Mouse (Mus musculus) T-cell, adult 2 months (primary cell): ENCODE data around the gene Cftr.

Experiments
- DNase-seq: peaks from one replicate; pipeline ENCODE4 v3.0.0; 2022; ENCODE audit warnings: low spot score

The Cftr gene

DNA sequence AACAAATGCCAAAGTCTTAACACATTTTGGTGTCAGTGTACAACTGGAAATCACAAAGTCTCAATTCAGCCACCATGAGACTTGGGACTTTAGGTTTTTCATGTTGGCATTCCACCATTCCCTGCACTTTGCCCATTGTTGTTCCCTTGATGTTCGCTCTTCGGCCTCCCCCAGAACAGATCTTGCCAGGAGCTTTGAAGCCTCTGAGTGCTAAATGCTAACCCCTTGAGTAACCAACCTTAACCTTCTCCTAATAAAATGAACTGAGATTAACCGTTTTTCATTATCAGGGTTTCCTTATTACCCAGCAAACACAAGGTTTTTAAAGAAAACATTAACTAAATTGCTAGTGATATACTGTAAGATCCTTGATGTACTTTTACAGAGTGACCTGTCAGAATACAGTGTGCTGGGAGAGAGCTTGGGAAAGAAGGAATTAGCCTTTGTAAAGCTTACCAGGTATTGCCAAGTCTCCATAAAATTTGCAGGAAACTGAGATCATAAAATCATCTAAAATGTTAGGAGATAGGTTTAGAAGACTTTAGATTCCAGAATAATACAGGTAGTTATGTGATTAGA is 144.0 kb downstream of the Cftr start:
- no peak for DNase-seq

DNA sequence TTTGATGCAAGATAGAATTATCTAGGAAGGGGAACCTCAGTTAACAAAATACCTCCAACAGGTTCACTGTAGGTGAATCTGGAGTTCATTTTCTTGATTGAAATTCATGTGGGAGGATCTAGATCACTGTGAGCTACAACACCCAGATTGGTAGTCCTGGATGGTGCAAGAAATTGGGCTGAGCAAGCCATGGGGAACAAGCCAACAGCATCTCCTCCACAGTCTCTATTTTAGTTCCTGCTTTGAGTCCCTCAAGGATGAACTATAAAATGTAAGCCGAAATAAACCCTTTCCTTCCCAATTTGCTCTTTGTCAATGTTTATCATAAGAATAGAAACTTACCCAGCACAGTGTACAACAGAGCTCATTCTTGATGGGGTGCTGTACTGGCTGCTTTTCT is 152.5 kb downstream of the Cftr start:
- DNase-seq = no peak

DNA sequence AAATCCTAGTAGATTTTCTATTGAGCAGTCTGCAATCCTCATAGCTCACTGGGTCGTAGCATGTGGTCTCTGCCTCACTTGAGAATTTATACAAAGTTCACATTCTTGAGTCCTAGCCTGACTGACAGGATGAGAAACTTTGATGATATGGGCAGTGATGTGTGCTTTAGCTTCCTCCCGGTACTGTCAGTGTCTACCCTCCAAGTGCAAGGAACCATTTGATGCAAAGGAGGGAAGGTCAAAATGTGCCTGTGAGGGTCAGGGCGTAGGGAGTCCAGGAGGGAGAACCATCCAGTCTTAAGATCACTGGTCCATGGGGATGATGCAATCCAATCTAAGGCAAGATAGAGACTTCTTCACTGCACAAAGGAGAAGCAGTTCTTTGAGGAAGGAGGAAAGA is 164.9 kb downstream of the Cftr start:
- no peak for DNase-seq

- no peak for DNase-seq
These were observed 167.8 kb downstream of the Cftr start for GRCm38 (mm10) chr6:18338307-18338706.

- no peak for DNase-seq
These were observed 173.8 kb downstream of the Cftr start for GRCm38 (mm10) chr6:18344272-18344671.

DNA sequence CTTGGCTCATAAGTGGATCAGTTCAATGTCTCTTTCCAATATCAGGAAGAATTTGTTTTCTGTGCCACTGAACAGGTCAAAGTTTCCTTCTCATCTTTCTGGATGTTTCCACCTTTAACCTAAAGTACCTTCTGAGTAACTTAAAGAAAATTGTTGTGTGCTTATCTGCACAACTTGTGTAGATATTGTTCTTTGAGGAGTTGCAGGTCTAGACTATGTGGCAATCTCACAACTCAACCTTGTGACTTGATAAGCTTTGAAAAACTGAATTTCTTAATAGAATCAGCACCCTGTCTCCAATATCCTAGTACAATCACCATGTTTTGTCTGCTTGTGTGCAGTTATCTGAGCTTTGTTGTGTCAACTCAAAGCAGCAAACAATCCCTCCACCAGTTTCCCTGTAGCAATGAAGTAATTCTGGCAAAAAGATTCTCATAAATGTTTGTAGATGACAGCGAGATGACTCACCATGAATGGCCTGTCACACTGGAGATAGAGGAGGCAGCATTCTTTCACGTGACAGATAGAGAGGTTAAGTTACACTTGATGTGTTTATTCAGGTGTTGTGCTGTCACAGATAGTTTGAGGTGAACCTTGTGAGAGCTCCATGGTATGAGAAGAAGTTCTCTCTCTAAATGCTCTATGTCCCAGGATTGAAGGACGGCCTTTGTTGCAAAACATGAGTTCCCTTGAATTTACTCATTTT is 178.8 kb downstream of the Cftr start:
- no peak for DNase-seq

- DNase-seq = no peak
These were observed 189.7 kb downstream of the Cftr start for GRCm38 (mm10) chr6:18360154-18360553.

DNA sequence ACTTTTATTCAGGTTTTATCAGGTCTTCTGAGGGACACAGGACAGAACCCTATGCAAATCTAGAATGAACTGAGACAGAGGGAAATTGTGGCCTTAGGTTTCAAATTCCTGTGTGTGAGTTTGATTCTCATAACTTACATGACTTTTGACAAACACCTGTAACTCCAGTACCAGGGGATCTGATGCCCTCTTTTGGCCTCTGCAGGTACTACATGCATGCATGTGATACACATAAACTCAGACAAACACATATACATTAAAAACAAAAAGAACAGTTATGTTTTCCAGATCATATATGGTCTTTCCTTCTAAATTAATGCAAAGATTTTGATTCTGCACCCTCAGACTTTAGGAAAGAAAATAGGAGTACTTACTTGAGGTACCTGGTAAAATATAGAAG is 190.5 kb downstream of the Cftr start:
- DNase-seq = no peak

GRCm38 (mm10) chr6:18362232-18362631 is 191.7 kb downstream of the Cftr start:
- DNase-seq = no peak

DNA sequence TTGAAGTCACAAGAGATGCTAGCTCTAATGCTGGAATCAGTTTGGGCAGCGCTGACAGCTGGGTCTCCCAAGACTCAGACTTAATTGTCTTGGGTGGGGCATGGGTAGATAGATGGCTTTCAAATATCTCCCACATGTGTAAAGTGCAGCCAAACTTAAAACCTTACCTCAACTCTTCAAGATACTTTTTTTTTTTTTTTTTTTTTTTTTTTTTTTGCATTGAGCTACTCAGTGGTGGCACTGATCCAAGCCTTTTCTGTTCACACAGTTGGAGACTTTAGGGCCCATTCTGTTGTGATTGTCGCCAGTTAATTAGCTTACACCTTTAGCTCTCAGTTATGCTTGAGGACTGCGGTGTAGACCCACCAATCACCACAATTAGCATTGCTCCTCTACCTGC is 198.6 kb downstream of the Cftr start:
- no peak for DNase-seq

DNA sequence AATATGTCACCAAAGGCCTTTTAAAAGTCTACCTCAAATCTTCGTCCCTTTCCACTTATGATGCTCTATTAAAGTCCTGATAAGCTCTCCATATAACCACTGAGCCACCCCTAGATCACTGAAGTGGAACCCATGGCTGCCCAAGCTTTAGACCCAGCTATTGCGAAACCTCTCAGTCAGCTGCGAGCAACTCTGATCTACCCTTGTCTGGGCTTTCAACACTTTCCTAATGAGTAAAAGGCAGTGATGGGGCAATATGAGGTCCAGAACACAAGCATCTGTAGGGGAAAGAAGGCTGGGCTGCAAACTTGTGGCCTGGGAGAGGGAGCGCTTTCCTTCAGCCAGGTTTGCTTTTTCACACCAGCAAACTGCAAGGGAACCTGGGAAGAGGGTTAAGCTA is 199.2 kb downstream of the Cftr start:
- DNase-seq = no peak
